Mouse (Mus musculus) lung, embryonic 15.5 days (tissue): ENCODE data around the gene Rras2. TPM values are rescaled to one million over a fixed set of nuclear protein-coding genes. Genes with fewer than 3 reads are reported as not detected.

Source experiments
- ATAC-seq: fragments of 200-750 bp; cut with Nextera tagmentation; 2 replicates; pipeline ENCODE4 v1.8.0; 2017; ENCODE audit warnings: moderate number of reproducible peaks, borderline replicate concordance; ENCODE audit not compliant: low FRiP score, low TSS enrichment; ENCODE audit errors: extremely low read depth
- H3K27ac ChIP-seq: fragments of 300-500 bp; sonication (generic); 2 replicates; pipeline ENCODE4 v1.5.1; 2015; ENCODE audit warnings: moderate library complexity, mild to moderate bottlenecking, inconsistent platforms
- H3K27me3 ChIP-seq: fragments of 300-500 bp; sonication (generic); 2 replicates; pipeline ENCODE4 v1.6.1; 2015; ENCODE audit warnings: inconsistent platforms
- H3K36me3 ChIP-seq: fragments of 300-500 bp; sonication (generic); 2 replicates; pipeline ENCODE4 v1.6.1; 2015; ENCODE audit warnings: inconsistent platforms
- H3K4me1 ChIP-seq: fragments of 300-500 bp; sonication (generic); 2 replicates; pipeline ENCODE4 v1.6.1; 2015; ENCODE audit warnings: inconsistent platforms
- H3K4me2 ChIP-seq: fragments of 300-500 bp; sonication (generic); 2 replicates; pipeline ENCODE4 v1.6.1; 2015; ENCODE audit warnings: inconsistent platforms, mild to moderate bottlenecking, moderate library complexity
- H3K4me3 ChIP-seq: fragments of 300-500 bp; sonication (generic); 2 replicates; pipeline ENCODE4 v1.5.1; 2015; ENCODE audit warnings: mild to moderate bottlenecking, inconsistent platforms
- H3K9ac ChIP-seq: fragments of 300-500 bp; sonication (generic); 2 replicates; pipeline ENCODE4 v1.6.1; 2015; ENCODE audit warnings: inconsistent platforms
- H3K9me3 ChIP-seq: fragments of 300-500 bp; sonication (generic); 2 replicates; pipeline ENCODE4 v1.6.1; 2016; ENCODE audit warnings: inconsistent platforms
- WGBS: fragments of 180-500 bp; shearing (Covaris S2); methylation state at CpG from one replicate; pipeline ENCODE4 v1.1.7; 2015; 5-methylcytosine and 5-hydroxymethylcytosine counted together
- polyA plus RNA-seq: library from polyadenylated mRNA; unstranded; fragments of >200 nt; fragmentation: Nextera tagmentation; extraction: Ambion mirVana; gene quantifications from 2 replicates; pipeline ENCODE4 v1.2.1, GENCODE M21; 2015

The Rras2 gene
- polyA plus RNA-seq, result 40.7 and 43.3 TPM in 2 replicates

GRCm38 (mm10) chr7:114117444-114117905, at the start of gene Rras2:
Rras2 (minus strand) TSS chr7:114117781.
- WGBS, result under 1% methylated on average over 55 of the region's 55 CpGs
- Histone ChIP-seq H3K27me3 (no peaks in the 10 kb centered on the region; the same call in 1 of the 2 replicates), H3K9me3 (no peaks in the 10 kb centered on the region), H3K4me2 (peak within 1 kb of the TSS; percentile 76), H3K9ac (peak within 1 kb of the TSS; percentile 79), H3K36me3 (no peaks in the 10 kb centered on the region), H3K27ac (peak within 1 kb of the TSS; percentile 93), H3K4me3 (peak within 1 kb of the TSS; percentile 83), H3K4me1 (peaks cover 14% of the 10 kb centered on the region)
- ATAC-seq, result peak; percentile 99

GRCm38 (mm10) chr7:114162975-114163374, 45.4 kb upstream of the Rras2 start:
- 87% methylated on average over 5 of the region's 5 CpGs for WGBS

GRCm38 (mm10) chr7:114161101-114161500, 43.5 kb upstream of the Rras2 start:
- Histone ChIP-seq H3K27me3 (peaks cover 5% of the 10 kb centered on the region; the same call in 1 of the 2 replicates), H3K4me2 (no peak overlapping the region), H3K4me3 (no peak overlapping the region), H3K36me3 (no peaks in the 10 kb centered on the region), H3K9me3 (no peaks in the 10 kb centered on the region), H3K4me1 (peaks cover 10% of the 10 kb centered on the region), H3K9ac (no peak overlapping the region), H3K27ac (no peak overlapping the region)
- WGBS, result 76% methylated on average over 8 of the region's 8 CpGs
- ATAC-seq, result no peak

More at GRCm38 (mm10) chr7:114162975-114163374, 45.4 kb upstream of the Rras2 start:
- Histone ChIP-seq H3K27me3 (peaks cover 5% of the 10 kb centered on the region; the same call in 1 of the 2 replicates), H3K9ac (no peak overlapping the region), H3K4me3 (no peak overlapping the region), H3K27ac (no peak overlapping the region), H3K4me2 (no peak overlapping the region), H3K9me3 (no peaks in the 10 kb centered on the region), H3K4me1 (peaks cover 8% of the 10 kb centered on the region; the same call in 1 of the 2 replicates), H3K36me3 (no peaks in the 10 kb centered on the region)
- ATAC-seq, result no peak

DNA sequence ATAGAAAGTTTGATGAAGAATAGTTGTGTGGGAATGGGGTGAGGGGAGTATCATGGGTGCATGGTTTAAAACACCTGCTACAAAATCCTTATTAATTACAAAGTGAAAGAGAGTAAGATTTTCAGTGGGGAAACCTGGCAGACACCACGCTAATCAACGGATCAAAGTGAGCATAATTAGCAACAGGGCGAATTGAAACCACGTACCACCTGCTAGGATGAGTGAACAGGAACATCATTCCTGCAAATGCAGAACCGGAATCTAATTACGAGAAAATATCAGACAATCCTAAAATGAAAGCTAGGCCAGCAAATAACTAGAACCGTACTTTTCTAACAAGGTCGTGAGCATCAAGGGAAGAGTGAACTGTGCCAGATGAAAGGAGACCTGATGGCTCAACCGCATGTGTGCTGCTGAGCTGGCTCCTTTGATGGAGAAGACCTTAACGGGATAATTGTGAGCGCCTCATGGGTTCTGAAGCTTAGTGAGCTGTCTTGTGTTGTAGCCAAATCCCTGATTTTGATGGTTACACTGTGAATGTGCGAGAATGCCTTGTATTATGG, 40.2 kb upstream of the Rras2 start:
- Histone ChIP-seq H3K4me1 (peaks cover 18% of the 10 kb centered on the region), H3K4me3 (no peak overlapping the region), H3K27ac (no peak overlapping the region), H3K36me3 (no peaks in the 10 kb centered on the region), H3K4me2 (no peak overlapping the region), H3K9ac (no peak overlapping the region), H3K27me3 (peaks cover 5% of the 10 kb centered on the region; the same call in 1 of the 2 replicates), H3K9me3 (no peaks in the 10 kb centered on the region)
- 91% methylated on average over 12 of the region's 12 CpGs for whole genome bisulfite sequencing
- no peak for ATAC-seq

DNA sequence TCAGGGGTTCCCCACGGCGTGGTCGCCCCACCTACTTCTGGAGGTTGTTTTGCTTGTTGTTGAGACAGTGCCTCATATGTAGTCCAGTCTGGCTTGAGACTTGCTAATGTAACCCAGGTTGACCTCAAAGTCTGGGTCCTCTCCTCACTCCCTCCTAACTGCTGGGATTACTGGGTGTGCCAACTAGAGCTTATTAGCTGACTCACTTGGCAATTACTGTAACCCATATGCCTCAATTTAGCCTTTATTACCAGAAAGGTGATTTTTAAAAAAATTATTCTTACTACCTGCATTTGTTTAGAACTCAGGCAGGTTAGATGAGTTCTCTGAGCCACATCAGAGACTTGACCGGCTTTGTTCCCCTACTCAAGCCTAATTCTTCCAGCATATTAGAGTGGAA, 38.8 kb upstream of the Rras2 start:
- Histone ChIP-seq H3K27ac (no peak overlapping the region), H3K27me3 (peaks cover 5% of the 10 kb centered on the region; the same call in 1 of the 2 replicates), H3K36me3 (no peaks in the 10 kb centered on the region), H3K4me2 (no peak overlapping the region), H3K9me3 (no peaks in the 10 kb centered on the region), H3K4me1 (peaks cover 18% of the 10 kb centered on the region), H3K9ac (no peak overlapping the region), H3K4me3 (no peak overlapping the region)
- no peak for ATAC-seq
- WGBS, result 87% methylated on average over 4 of the region's 4 CpGs

GRCm38 (mm10) chr7:114155053-114155865, 37.7 kb upstream of the Rras2 start:
- H3K27me3 ChIP-seq, result no peaks in the 10 kb centered on the region; the same call in 1 of the 2 replicates
- H3K27ac ChIP-seq, result peak overlapping the region; percentile 54

DNA sequence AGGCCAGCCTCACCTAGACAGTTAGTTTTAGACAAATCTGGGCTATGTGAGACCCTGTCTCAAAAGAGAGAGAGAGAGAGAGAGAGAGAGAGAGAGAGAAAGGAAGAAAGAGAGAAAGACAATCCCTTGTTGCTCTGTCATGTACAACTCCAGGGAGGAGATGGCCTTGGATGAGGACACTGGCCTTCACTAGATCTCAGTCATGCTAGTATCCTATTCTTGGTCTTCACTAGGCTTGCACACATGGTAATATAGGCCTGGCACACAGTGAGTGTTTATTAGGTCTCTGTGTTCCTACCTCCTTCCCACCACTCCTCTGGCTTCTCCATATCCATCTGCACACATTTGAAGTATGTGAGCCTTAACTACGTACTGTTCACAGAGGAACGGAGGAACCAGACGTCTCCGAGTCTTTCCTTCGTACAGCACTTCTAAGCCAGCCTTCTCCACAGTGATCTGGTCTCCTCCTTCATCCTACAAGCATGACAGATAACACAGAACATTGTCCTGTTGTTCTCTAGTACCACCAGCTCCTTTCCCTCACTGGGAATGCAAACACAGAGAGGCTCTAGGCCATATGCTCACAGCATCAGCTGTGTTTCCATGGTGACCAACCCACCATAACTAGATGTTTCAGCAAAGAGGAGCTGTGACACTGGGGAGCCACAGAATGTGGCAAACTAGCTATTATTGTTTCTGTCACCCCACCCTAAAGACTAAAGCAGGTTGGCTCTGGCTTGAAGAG, 33.6 kb upstream of the Rras2 start:
- no peak for ATAC-seq
- H3K4me1 ChIP-seq, result peaks cover 14% of the 10 kb centered on the region
- WGBS, result 87% methylated on average over 5 of the region's 5 CpGs

More at GRCm38 (mm10) chr7:114155053-114155865, 37.7 kb upstream of the Rras2 start:
- H3K4me1 ChIP-seq, result peaks cover 18% of the 10 kb centered on the region
- H3K9ac ChIP-seq, result no peak overlapping the region
- no peak overlapping the region for H3K4me3 ChIP-seq
- no peak overlapping the region for H3K4me2 ChIP-seq
- no peaks in the 10 kb centered on the region for H3K9me3 ChIP-seq
- H3K36me3 ChIP-seq, result no peaks in the 10 kb centered on the region
- ATAC-seq, result peak; percentile 97
- 20% methylated on average over 5 of the region's 5 CpGs for WGBS

DNA sequence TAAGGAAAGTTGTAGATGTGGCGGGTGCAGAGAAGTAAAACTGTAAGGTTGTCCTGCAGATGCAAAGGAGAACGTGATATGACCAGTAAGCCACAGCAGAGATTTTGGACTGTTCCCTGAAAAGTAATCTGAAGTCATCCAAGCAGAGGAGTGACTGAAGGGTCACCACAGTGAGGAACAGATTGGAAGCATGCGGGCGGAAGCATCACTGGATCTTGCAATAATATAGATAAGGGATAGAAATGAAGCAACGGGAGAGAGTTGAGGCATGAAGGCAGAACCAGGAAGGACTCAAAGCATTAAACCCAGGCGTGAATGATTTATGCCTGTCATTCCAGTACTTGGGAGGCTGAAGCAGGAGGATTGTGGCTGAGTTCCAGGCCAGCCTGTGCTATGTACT, 32.0 kb upstream of the Rras2 start:
- no peak; the same call in 1 of the 2 replicates for ATAC-seq
- Histone ChIP-seq H3K36me3 (no peaks in the 10 kb centered on the region), H3K4me1 (peaks cover 3% of the 10 kb centered on the region; the same call in 1 of the 2 replicates), H3K4me3 (no peak overlapping the region), H3K4me2 (no peak overlapping the region), H3K27me3 (no peaks in the 10 kb centered on the region), H3K9ac (no peak overlapping the region), H3K27ac (no peak overlapping the region; the same call in 1 of the 2 replicates), H3K9me3 (no peaks in the 10 kb centered on the region)
- WGBS, result 81% methylated on average over 6 of the region's 6 CpGs

More for the DNA sequence above, 33.6 kb upstream of the Rras2 start:
- H3K4me2 ChIP-seq, result no peak overlapping the region
- H3K4me3 ChIP-seq, result no peak overlapping the region
- H3K9ac ChIP-seq, result no peak overlapping the region
- H3K27me3 ChIP-seq, result no peaks in the 10 kb centered on the region
- H3K36me3 ChIP-seq, result no peaks in the 10 kb centered on the region
- no peaks in the 10 kb centered on the region for H3K9me3 ChIP-seq
- H3K27ac ChIP-seq, result no peak overlapping the region

- no peak overlapping the region for H3K4me2 ChIP-seq
- H3K4me1 ChIP-seq, result no peaks in the 10 kb centered on the region
- H3K9ac ChIP-seq, result no peak overlapping the region
- peak; percentile 82 for ATAC-seq
- no peak overlapping the region; the same call in 1 of the 2 replicates for H3K27ac ChIP-seq
- H3K36me3 ChIP-seq, result no peaks in the 10 kb centered on the region
- no peaks in the 10 kb centered on the region for H3K27me3 ChIP-seq
- no peak overlapping the region for H3K4me3 ChIP-seq
- 48% methylated on average over 4 of the region's 4 CpGs for WGBS
- no peaks in the 10 kb centered on the region for H3K9me3 ChIP-seq
Observed at GRCm38 (mm10) chr7:114149135-114149534, 31.6 kb upstream of the Rras2 start.

DNA sequence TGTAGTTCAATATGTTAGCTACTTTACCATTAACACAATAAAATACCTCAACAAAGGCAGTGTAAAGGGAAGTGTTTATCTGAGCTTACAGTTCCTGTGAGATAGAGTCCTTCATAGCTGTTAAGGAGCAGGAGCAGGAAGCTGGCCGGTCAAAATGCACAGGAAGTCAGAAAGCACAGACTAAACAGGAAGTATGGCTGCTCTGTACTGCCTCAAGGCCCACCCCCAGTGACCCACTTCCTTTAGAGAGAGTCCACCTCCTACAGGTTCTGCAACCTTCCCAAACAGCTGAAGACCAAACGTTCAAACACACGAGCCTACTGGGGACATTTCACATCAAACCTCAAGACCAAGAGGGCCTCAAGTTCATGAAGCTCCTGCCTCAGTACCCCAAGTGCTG, 28.3 kb upstream of the Rras2 start:
- H3K9me3 ChIP-seq, result no peaks in the 10 kb centered on the region
- no peak overlapping the region for H3K9ac ChIP-seq
- no peak overlapping the region for H3K4me2 ChIP-seq
- 72% methylated on average over 3 of the region's 3 CpGs for WGBS
- no peak for ATAC-seq
- H3K36me3 ChIP-seq, result no peaks in the 10 kb centered on the region
- H3K4me3 ChIP-seq, result no peak overlapping the region
- H3K4me1 ChIP-seq, result no peaks in the 10 kb centered on the region
- H3K27ac ChIP-seq, result no peak overlapping the region
- H3K27me3 ChIP-seq, result no peaks in the 10 kb centered on the region

GRCm38 (mm10) chr7:114142151-114142798, 24.7 kb upstream of the Rras2 start:
- H3K36me3 ChIP-seq, result no peaks in the 10 kb centered on the region
- H3K4me2 ChIP-seq, result no peak overlapping the region
- no peak overlapping the region for H3K4me3 ChIP-seq
- no peaks in the 10 kb centered on the region for H3K4me1 ChIP-seq
- no peak overlapping the region for H3K9ac ChIP-seq
- WGBS, result 76% methylated on average over 10 of the region's 10 CpGs
- H3K27me3 ChIP-seq, result no peaks in the 10 kb centered on the region
- H3K9me3 ChIP-seq, result no peaks in the 10 kb centered on the region
- no peak overlapping the region for H3K27ac ChIP-seq
- ATAC-seq, result no peak
